Mouse (Mus musculus): ENCODE measurements around the gene Apoc4.

Apoc4 gene

DNA sequence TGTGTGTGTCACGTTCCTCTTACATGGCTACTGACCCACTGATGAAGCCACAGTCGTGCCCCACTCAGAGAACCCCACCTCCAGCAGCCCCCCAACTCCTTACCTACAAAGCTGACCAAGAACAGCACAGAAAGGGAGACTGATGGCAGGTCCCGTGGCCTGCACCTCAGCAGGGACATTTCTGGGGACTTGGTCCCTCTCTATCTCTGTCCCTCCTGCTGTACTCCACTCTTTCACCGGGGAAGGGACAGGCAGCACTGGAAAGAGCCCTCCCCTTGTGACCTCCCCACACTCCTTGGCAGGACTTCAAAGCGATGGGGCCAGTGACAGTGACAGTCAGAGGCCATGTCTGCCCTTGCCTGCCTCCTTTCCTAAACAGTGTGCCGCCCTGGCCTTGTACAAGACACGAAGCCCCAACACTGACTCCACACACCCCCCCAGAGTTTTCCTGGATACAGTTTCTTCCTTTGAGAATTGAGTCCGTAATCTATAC, at the start of gene Apoc4, which contains the start of gene Gm44805:
Gene Apoc4, minus strand, starts transcription at position 278 of the 493 bp plus-strand sequence.
Gene Gm44805, minus strand, starts transcription at position 222 of the 493 bp plus-strand sequence.
- DNase-seq (ENCODE audit: low spot score) = no peak

GRCm38 (mm10) chr7:19726541-19726940, 45.3 kb upstream of the Apoc4 start:
- DNase-seq (ENCODE audit: low spot score) = no peak

- DNase-seq (ENCODE audit: low spot score) = no peak
Observed at GRCm38 (mm10) chr7:19724167-19724566, 42.9 kb upstream of the Apoc4 start.

DNA sequence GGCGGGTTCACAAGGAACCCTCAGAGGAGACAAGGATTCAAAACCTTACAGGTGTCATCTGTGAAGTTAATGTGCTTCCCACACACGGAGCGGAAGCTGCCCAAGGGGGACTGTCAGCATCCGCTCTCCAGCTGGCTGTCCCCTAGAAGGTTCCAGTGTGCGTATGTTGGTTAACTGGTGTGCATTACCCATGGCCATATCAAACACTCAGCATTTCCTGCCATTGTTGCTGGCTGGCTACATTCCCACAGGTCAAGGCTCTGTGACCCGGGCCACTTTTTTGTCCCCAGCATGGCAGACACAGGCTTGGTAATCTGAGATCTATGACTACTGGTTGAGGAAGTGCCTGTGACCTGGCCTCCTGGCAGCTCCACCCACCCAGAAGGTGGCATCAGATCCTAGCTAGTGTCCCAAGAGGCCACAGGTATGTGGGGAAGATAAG, 41.5 kb upstream of the Apoc4 start:
- no peak for DNase-seq (ENCODE audit: low spot score)

- no peak for DNase-seq (ENCODE audit: low spot score)
Observed at GRCm38 (mm10) chr7:19719200-19719599, 37.9 kb upstream of the Apoc4 start.

GRCm38 (mm10) chr7:19718297-19718952, 37.1 kb upstream of the Apoc4 start:
- DNase-seq (ENCODE audit: low spot score) = no peak

- no peak for DNase-seq (ENCODE audit: low spot score)
Observed at GRCm38 (mm10) chr7:19717346-19717745, 36.1 kb upstream of the Apoc4 start.

DNA sequence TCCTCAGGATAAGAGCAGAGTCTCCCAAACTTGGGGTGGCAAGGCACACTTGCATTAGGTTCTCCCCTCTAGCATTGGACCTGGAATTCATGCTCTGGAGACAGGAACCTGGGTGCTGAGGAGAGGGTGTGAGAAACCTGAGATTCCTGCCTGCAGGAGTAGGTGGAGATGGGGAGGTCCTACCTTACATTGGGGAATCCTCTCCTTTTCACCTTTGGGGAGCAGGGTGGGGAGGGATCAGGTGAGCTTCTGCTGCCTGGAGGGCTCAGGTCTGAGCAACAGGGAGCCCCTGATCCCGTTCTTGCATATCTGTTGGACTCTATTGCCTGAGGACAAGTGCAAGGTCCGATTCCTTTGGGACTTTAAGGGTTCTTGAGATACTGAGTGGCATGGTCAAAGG, 35.5 kb upstream of the Apoc4 start:
- no peak for DNase-seq (ENCODE audit: low spot score)

DNA sequence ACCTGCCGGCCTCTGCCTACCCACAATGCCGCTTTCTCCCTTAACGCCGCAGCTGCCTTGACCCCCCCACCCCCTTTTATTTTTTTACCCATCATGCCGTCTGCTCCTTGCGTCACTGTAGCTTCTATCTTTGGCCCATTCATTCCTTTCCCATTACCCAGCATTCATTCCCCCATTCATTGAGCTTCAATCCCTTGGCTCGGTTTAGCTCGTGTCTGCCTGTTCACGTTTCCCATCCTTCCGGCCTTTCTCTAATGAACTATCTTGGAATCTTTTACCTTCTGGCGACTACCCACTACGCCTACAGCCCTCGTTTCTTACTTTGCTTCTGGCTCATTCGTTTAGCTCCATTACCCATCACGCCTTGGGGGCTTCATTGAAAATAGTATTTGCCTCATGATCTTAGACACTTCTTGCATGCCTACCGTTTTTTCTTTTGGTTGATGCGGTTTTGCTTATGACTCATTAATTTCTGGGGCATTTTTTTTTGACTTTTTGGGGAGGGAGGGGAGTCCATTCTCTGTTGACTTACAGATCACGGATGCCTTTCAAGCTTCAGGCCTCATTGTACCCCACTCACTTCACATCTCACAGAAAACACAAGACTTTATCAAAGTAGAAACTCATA, 34.9 kb upstream of the Apoc4 start:
- no peak for DNase-seq (ENCODE audit: low spot score)

GRCm38 (mm10) chr7:19715239-19716054, 34.2 kb upstream of the Apoc4 start, which contains the start of gene Tomm40:
Gene Tomm40, minus strand, starts transcription at chr7:19715438.
- DNase-seq (ENCODE audit: low spot score) = peak; percentile 100

- no peak for DNase-seq (ENCODE audit: low spot score)
Observed at GRCm38 (mm10) chr7:19714836-19715235, 33.6 kb upstream of the Apoc4 start.

DNA sequence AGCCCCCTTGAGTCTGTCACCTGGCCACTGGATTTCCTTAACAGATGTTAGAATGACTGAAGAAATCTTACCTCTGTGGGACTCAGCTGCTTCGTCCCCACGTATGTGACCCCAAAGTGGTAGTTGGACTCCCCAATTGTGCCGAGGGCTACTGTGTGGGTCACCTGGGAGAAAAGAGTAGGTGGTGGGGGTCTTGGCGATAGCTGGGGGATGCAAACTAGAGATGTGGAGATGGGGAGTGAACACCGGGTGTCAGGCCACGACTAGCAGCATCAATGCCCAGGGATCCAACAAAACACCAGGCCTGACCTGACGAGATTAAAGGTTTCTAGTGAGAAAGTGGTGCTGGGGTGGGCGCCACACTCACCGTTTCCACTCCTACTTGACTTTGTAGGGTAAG, 32.3 kb upstream of the Apoc4 start:
- no peak for DNase-seq (ENCODE audit: low spot score)

DNA sequence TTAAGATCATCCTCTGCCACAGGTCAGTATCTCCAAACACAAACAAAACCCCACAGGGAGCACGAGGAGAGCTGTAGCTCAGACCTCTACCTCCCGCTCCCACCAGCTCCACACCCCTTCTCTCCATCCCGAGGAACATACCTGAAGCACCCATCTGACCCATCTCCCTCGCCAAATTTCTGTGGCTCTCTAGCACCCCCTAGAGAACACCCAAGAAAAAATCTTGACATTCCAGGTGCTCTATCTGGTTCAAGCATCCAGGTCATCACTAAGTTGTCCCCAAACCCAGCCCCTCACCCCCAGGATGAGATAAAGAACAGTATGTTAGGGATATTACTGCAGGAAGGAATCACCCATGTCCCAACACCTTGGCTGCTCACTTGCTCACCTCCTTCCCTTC, 31.9 kb upstream of the Apoc4 start:
- DNase-seq (ENCODE audit: low spot score) = no peak

GRCm38 (mm10) chr7:19712414-19712813, 31.1 kb upstream of the Apoc4 start:
- DNase-seq (ENCODE audit: low spot score) = no peak

DNA sequence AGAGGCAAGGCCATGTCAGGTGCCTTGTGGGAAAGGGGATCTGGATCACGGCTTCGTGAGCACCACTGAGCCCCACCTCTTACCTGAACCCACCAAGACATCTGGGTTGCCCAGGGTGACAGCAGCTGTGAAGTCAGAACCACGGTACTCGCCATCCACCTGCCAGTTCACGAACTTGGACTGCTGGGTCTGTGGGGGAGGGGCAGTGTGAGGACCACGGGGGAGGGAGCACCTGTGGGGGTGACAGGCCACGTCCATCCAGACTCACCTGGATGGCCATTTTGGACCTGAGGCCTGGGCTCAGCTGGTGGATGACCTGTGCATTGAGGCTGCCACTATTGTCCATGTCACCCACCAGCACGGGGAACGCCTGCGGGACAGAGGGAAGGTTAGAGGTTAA, 29.4 kb upstream of the Apoc4 start:
- no peak for DNase-seq (ENCODE audit: low spot score)

- DNase-seq (ENCODE audit: low spot score) = no peak
Observed at GRCm38 (mm10) chr7:19705271-19705670, 24.0 kb upstream of the Apoc4 start.

- DNase-seq (ENCODE audit: low spot score) = no peak
Observed at GRCm38 (mm10) chr7:19704475-19704874, 23.2 kb upstream of the Apoc4 start.

DNA sequence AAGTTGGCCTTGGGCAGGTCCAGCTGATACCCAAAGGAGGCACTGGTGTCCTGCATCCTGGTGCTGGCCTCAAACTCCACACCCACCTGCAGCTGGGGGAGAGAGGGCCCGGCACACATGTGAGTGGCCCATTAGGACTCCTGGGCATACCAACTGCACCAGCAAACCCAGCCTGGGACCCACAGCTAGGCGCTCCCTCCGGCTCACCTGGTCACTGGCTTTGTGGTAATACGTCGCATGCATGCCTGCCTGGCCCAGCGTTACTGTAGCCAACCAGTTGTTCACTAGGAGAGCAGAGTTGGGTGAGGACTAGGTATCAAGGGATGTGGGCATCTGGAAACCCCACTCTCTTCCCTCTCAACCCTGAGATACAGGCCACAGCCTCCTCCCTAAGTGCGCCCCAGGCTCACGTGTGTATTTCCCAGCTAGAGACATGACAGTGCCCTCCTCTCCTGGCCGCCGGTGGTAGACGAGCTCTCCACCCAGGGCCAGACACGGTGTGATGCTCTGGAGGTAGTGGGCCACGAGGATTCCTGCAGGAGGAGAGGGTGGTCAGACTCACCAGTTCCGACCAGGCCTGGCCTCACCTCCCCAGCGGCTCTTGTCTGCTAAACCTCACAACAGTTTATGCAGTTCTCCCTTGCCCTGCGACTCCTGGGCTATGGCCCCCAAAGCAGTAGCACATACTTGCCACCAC, 21.7 kb upstream of the Apoc4 start:
- no peak for DNase-seq (ENCODE audit: low spot score)

GRCm38 (mm10) chr7:19701069-19701761, 19.9 kb upstream of the Apoc4 start:
- DNase-seq (ENCODE audit: low spot score) = peak; percentile 69

GRCm38 (mm10) chr7:19700299-19701068, 19.2 kb upstream of the Apoc4 start:
- no peak for DNase-seq (ENCODE audit: low spot score)

DNA sequence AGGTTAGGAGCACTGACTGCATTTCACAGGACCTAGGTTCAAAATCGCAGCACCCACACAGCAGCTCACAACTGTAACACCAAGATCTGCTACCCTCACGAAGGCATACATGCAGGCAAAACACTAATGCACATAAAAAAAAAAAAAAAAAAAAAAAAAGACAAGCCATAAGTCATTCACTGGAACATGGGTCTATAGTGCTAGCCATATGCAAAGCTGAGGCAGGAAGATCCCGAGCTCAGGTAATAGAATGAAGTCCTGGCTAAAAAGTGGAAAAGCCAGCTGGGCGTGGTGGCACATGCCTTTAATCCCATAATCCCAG, 18.5 kb upstream of the Apoc4 start:
- no peak for DNase-seq (ENCODE audit: low spot score)

Measured in layer of hippocampus, adult 9-10 months (tissue).